Mouse (Mus musculus) spleen, postnatal 4 days (tissue): ENCODE results near the gene Flywch1.

Experiments
- DNase-seq, 2 experiments: peaks; one replicate each; pipeline ENCODE4 v3.0.0; 2022; ENCODE audit warnings: low spot score in 2 of 2

The Flywch1 gene

GRCm38 (mm10) chr17:23771284-23772218 lies at the start of gene Flywch1:
Gene Flywch1, minus strand, starts transcription at chr17:23771602.
- peak; percentile 96 to 97 for DNase-seq

- DNase-seq, result no peak
Measured at GRCm38 (mm10) chr17:23820731-23821130, 49.3 kb upstream of the Flywch1 start.

GRCm38 (mm10) chr17:23819235-23819634 lies 47.8 kb upstream of the Flywch1 start:
- no peak for DNase-seq

DNA sequence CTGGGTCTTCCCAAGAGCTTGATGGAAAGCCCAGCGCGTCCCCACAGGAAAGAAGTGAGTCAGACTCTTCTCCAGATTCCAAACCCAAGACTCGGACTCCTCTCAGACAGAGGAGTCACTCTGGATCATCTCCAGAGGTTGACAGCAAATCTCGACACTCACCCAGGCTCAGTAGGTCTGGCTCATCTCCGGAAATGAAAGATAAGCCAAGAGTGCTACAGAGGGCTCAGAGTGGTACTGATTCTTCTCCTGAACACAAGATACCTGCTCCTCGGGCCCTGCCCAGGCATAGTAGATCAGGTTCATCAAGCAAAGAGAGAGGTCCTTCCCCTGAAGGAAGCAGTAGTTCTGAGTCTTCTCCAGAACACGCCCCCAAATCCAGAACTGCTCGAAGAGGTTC lies 47.2 kb upstream of the Flywch1 start:
- no peak for DNase-seq

DNA sequence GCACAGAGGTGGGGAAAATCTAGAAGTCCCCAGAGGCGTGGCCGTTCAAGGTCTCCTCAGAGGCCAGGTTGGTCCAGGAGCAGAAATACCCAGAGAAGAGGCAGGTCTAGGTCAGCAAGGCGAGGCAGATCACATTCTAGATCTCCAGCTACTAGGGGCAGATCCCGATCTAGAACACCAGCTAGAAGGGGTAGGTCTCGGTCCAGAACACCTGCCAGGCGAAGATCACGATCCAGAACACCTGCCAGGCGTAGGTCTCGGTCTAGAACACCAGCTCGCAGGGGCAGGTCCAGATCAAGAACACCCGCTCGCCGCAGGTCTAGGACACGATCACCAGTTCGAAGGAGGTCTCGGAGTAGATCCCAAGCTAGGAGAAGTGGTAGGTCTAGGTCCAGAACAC lies 44.2 kb upstream of the Flywch1 start:
- DNase-seq, result no peak

DNA sequence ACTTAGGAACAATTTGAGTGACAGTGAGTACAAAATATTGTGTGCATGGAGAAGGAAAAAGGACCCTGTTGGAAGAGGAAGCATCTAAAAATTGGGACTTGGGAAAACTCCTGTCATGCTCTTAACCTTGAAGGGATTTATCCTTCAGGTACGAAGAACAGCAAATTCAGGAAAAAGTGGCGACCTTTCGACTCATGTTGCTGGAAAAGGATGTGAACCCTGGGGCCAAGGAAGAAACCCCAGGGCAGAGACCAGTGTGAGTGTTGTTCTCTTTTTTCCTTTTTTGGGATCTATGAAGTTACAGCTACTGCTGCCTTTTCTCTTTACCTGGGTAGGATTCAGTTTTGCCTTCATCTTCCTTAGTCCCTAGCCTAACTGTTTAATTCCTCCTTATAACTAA lies 36.5 kb upstream of the Flywch1 start:
- DNase-seq, result no peak

- DNase-seq, result no peak
Measured at GRCm38 (mm10) chr17:23806867-23807266, 35.5 kb upstream of the Flywch1 start.

DNA sequence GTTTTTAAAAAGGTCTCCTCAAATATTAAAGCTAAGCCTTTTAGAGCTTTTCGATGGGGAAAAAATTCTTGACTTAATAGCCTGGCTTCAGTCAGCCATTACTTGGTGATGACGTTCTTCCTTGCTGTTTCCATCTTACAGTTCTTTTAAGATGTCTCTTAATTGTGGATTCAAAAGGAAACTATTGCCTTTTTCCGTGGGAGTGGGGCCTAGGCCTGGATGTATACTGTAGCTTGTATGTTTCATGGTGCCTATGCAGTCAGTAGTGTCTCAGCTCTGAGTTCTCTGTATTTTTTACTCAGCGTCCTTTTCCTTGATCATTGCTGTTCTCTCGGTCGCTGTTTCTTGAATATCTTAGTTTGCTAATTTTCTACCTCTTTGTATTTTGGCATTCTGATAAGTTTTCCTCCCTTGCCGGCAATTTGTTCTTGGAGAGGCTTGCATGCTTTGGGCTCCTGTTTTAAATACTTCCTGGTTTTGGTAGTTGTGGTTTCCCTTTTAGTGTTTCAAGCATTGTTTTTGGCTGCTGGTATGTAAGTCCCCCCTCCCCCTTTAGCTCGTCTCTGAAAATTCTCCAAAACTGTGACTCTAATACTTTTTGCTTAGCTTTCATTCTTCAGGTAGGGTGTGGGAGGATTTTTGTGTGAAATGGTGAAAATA lies 33.2 kb upstream of the Flywch1 start:
- DNase-seq, result no peak

GRCm38 (mm10) chr17:23803366-23804041 lies 32.1 kb upstream of the Flywch1 start:
- DNase-seq, result peak; percentile 85 to 94

DNA sequence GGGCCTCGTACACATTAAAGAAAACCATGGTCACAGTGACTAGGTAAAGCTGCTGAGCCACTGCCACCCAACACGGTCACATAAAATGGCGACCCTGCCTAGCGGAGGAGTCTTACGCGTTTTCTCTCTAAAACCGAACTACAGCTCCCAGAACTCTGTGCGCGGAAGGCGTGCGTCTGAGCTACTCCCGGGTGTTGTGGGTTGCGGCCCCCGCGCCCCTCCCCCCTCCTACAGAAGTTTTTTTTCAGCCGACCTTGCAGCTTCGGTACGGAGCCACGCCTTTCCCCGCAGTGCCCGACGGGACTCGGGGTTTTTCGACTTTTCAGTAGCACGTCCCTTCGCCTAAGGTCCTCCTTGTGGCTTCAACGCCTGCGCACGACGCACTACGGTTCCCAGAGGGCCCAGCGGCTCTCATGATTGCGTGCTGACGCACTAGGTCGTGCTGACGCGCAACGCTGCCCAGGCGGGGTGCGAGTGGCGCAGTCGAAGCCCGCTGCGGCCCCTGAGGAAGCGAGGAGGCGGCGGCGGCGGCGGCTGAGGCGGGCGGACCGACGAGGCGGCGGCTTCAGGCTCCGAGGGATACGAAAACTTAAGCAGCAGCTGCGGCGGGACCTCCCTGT lies 31.5 kb upstream of the Flywch1 start:
- DNase-seq, result peak; percentile 94 to 95

- DNase-seq, result no peak
Measured at GRCm38 (mm10) chr17:23801627-23802026, 30.2 kb upstream of the Flywch1 start.

DNA sequence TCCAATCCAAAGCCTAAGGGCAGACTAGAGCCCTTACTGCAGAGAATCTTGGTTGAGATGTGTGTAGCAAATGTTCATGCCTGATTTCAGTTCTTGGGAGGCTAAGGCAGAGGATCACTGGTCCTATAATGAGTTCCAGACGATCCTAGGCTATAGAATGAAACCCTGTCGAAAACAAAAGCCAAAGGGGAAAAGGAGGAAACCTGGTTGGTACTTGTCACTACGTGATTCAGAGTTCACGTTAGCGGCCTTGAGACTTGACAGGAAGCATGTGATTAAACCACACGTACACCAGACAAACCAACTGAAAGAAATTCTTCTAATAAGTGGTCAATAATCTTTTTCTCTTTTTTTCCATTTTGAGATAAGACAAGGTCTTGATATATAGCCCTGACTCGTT lies 25.9 kb upstream of the Flywch1 start:
- no peak for DNase-seq

DNA sequence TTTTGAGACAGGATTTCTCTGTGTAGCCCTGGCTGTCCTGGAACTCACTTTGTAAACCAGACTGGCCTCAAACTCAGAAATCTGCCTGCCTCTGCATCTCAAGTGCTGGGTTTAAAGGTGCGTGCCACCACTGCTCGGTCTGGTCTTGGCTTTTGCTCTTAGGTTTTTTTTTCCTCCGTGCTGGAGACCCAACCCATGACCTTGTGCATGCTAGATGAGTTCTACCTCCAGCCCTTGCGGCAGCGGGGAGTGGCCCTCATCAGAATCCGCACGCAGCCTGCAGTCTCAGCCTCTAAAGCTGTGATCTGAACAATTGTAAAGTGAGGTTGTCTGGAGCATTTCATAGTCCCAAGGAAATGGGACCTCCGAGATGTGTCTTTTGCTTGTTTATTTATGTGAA lies 23.9 kb upstream of the Flywch1 start:
- DNase-seq, result no peak

DNA sequence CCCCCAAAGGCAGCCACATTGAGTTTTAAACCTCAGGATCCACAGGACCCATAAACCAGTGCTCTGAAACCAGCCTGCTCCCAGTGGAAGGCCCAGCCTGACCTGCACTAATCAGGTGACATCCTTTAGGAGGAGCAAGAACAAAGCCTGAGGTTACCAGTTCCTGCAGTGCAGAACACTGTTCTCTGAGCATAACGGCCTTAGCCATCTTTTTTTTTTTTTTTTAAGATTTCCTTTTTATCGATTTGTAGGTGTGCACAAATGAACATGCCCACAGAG lies 19.6 kb upstream of the Flywch1 start:
- no peak for DNase-seq

GRCm38 (mm10) chr17:23790269-23791078 lies 19.1 kb upstream of the Flywch1 start, which contains the start of gene Srrm2:
Gene Srrm2, plus strand, starts transcription at chr17:23790532.
- DNase-seq, result peak; percentile 48 to 82

DNA sequence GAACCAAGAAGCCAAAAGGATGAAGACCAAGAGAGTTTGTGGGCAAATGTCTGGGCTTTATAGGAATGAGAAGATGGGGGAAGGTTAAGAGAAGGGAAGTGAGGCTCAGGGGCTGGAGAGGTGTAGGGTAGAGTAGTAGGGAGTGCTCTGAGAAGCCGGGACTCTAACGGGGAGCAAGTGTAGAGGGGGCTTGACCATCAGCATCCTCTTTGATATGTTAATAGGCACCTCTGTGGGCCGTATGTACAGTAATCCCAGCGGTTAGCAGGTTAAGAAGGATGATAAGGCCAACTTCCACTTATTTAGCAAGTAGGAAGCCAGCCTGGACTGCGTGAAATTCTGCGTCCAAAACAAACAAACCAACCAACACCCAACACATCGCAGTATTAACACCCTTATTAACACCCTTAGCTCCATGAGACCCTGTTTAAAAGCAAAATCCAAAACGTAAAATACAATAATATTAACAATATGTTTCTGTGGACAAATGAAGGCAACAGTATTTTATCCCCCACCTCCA lies 18.4 kb upstream of the Flywch1 start:
- DNase-seq, result no peak

GRCm38 (mm10) chr17:23788973-23789372 lies 17.6 kb upstream of the Flywch1 start:
- DNase-seq, result no peak

GRCm38 (mm10) chr17:23786510-23786931 lies 15.1 kb upstream of the Flywch1 start:
- DNase-seq, result no peak

- DNase-seq, result peak; percentile 74 to 81
Measured at GRCm38 (mm10) chr17:23785561-23786471, 14.4 kb upstream of the Flywch1 start, which contains the start of gene Flywch2. Gene Flywch2, minus strand, starts transcription at chr17:23786081.

DNA sequence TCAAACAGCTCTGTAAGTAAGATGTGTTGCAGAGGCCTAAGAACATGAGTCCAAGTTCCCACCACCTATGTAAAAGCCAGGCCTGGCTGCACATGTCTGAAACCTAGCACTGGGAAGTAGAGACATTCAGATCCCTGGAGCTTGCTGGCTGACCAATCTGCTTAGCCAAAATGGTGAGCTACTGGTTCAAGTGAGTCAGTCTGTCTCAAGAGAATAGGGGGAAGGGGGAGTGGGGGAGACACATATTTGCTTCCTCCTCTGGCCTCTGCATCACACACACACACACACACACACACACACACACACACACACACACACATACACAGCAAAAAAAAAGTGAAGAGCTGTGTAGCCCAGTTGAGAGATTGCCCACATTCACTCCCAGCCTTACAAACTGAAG lies 11.9 kb upstream of the Flywch1 start:
- DNase-seq, result no peak
